Mouse (Mus musculus) liver, adult (tissue): ENCODE results near the gene Fam169a.

ENCODE experiments used
- GATA4 ChIP-seq: IDR thresholded peaks from 2 replicates; pipeline ENCODE4 v1.6.1; 2014; ENCODE audit warnings: mild to moderate bottlenecking, low read length; ENCODE audit not compliant: insufficient replicate concordance

The Fam169a gene

GRCm38 (mm10) chr13:97066649-97067550 lies at the start of gene Fam169a:
Gene Fam169a, plus strand, starts transcription at chr13:97067286.
- no peak for TF ChIP-seq GATA4

DNA sequence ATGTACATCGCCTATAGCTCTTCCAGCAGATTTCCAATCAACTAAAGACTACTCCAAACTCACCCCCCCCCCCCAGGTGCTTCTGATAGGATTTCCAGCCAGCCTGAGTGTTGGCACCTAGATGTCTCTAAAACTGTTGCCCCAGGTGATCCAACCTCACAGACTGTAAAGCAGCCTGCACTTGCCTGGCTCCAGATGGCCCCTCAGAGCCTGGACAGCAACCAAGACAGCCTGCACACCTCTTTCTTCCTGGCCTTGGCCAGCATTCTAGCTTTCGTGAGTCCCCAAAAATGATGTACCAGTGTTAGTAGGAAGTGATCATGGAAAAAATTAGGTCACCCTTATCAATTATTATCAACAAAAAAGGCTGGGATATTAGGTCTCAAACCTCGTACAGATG lies 49.4 kb upstream of the Fam169a start:
- TF ChIP-seq GATA4 = no peak

DNA sequence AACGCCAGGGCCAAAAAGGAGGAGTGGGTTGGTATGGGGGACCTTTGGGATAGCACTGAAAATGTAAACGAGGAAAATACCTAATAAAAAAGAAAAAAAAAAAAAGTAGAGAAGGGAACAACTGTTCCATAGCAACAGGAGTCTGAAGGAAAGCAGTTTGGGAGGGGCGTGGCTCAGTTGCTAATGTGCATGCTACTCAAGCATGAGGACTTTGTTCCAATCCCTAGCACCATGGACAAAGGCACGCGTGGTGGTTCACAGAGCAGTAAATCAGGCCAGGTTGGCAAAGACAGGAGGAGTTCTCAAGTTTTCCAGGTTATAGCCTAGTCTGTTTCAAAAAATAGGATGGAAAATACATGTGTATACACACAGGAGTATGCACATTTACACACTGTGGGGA lies 47.0 kb upstream of the Fam169a start:
- no peak for TF ChIP-seq GATA4

DNA sequence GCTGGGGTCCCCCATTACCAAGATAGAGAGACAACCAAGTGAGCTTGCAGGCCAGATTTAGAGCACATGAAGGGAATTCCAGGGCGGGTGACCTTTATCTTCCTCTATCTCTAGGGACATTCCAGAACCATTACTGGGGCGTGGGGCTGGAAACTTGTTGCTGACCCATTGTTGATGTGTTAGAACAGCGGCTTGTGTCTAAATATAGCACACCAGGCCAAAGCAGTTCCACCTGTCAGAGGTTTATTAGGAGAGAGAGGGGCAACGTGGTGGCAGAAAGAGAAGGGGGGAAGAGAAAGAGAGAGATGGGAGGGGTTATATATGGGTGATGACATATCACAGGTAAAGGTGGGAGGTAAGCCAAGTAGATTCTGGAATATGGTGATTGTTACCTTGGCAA lies 45.2 kb upstream of the Fam169a start:
- TF ChIP-seq GATA4 = no peak

GRCm38 (mm10) chr13:97030075-97030474 lies 37.0 kb upstream of the Fam169a start:
- no peak for TF ChIP-seq GATA4

DNA sequence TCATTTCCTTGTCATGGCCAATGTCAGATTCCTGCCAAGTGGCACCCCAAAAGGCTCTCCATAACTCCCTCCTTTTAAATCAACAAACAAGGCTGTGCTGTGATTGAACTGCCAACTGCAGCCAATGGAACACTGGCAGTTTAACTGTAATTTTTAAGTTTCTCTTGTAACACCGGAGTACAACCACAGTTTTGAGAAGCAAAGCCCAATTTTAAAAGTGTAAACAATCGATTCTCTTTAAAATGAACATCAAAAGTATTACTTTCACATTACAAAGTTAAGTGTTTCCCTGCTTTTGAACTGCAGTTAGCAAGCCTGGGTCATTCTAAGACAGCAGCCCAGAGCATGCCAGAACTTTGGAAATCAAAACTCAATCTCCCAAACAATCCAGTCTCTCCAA lies 32.8 kb upstream of the Fam169a start, which contains the start of gene 1700029F12Rik:
TSS of gene 1700029F12Rik (minus strand) at position 101 of the 400 bp plus-strand sequence.
- no peak for TF ChIP-seq GATA4

DNA sequence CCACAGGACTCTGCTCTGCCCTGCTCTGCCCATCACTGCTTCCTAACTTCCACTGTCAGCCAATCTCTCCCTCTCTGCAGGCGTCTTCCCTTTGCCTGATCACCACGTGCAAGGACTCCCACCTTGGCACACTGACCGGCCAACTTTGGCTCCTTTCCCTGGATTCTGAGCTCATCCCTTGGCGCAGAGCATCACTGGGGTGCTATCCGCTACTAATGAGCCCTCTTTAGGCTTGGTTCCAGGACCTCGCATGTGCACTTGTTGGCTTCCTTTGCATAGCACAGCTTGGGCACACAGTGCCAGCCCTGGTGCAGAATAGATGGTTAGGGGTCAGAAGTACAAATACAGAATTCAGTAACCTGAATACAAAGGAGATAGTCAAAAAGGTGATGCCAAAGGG lies 15.9 kb upstream of the Fam169a start:
- no peak for TF ChIP-seq GATA4

DNA sequence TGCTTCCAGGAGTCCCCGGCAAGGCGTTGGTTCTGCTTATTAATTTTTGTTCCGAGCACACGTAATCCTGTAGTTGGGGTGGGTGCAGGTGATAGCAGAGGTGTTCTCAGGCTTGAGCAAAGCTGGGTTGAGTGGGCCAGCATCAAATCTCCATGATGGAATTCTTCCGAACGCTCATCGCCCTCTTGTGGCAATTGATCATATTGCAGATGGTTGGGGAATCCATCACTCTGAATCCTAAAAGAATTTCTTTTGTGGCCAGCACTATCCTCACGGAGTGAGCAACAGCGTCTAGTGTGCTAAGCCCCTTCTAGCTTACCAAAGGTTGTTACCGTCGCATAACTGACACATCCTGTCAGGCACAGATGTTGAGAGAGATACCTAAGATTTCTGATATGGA lies 14.4 kb upstream of the Fam169a start:
- no peak for TF ChIP-seq GATA4

GRCm38 (mm10) chr13:97053844-97054243 lies 13.2 kb upstream of the Fam169a start:
- TF ChIP-seq GATA4 = peak; percentile 100

GRCm38 (mm10) chr13:97057817-97058216 lies 9.3 kb upstream of the Fam169a start:
- no peak for TF ChIP-seq GATA4

DNA sequence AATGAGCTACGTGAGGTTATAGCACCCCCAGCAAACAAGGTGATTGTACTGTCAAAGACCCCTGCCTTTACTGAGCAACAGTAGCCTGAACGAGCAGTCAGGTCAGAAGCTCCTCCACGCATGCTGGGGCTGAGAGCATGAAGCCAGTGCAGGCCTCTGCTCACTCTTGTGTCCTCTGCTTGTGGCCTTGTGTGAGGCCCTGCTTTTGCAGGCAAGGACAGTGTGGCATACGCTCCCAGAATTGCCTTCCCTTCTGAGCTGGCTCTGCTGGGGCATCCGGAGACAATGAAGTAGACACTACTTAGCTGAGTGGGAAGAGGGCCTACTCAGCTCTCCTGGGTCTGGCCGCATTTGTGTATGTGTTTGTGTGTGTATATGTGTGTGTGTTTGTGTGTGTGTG lies 7.3 kb upstream of the Fam169a start:
- TF ChIP-seq GATA4 = no peak

GRCm38 (mm10) chr13:97060331-97060730 lies 6.8 kb upstream of the Fam169a start:
- TF ChIP-seq GATA4 = no peak

- no peak for TF ChIP-seq GATA4
Measured at GRCm38 (mm10) chr13:97062151-97062550, 4.9 kb upstream of the Fam169a start.

DNA sequence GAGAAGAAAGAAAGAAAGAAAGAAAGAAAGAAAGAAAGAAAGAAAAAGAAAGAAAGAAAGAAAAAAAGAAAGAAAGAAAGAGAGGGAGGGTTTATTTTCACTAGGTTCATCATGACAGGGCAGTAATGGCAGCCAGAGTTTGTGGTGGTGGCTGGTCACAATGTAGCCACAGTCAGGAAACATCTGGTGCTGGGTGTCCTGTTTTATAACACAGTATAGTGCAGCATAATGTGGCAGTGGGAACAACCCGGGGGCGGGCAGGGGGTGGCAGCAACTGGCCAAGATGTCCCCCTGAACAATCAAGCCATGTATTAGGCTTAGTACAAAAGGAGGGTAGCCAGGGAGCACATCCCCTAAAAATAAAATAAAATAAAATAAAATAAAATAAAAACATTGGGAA lies 3.7 kb upstream of the Fam169a start:
- TF ChIP-seq GATA4 = no peak

- TF ChIP-seq GATA4 = no peak
Measured at GRCm38 (mm10) chr13:97064413-97064812, 2.7 kb upstream of the Fam169a start.

DNA sequence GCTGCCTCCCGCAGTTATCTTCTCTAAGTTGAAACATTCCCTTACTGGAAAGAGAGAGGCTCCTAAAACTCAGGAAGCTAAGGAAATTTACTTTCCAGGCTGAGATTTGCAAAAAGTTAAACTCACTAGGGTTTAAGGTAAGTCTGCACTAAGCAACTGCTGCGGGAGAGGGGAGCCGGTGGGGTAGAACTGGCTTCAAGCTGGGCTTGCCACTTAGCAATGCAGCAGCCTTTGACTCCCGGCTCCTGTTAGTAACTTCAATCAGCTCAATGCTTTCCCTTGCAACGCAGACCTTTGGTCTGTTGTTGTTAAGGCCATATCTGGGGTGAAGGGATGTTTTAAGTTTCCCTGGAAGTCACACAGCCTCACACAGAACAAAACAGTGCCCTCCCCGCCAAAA lies 605 bp downstream of the Fam169a start:
- TF ChIP-seq GATA4 = no peak

- no peak for TF ChIP-seq GATA4
Measured at GRCm38 (mm10) chr13:97068151-97068550, 1.1 kb downstream of the Fam169a start.
